Mouse (Mus musculus): ENCODE results near the gene Ovca2.

- TF ChIP-seq CTCF (conservative IDR thresholded peaks at IDR 0.05; ENCODE audit: low read length), result no peak
- TF ChIP-seq NANOG (IDR thresholded peaks at IDR 0.05; ENCODE audit: borderline replicate concordance, low read length), result no peak
These were observed 52.3 kb downstream of the Ovca2 start for GRCm38 (mm10) chr11:75126384-75126783.
